Mouse (Mus musculus) heart, postnatal 36 days (tissue): ENCODE data around the gene Rps18. TPM values are rescaled to one million over a fixed set of nuclear protein-coding genes. Genes with fewer than 3 reads are reported as not detected.
"Not testable (repeated sequence)": the region's sequence is repeated elsewhere in the genome, so short reads cannot be mapped to it uniquely, and the experiment has no call there.

Experiments used
- DNase-seq, 2 experiments: peaks; one replicate each; pipeline ENCODE4 v3.0.0; 2021 to 2022
- intact Hi-C: fragments of 180-260 bp; cut with DNase I; formaldehyde crosslinking; loops from one replicate; pipeline ENCODE4 v1.15.1; 2025
- total RNA-seq, 2 experiments: library from RNA; stranded (reverse); gene quantifications; 2 replicates each; pipeline ENCODE4 v1.2.3; 2021

Rps18 gene
- total RNA-seq, 2 experiments from 2014 or later, result 411 to 417 TPM

- intact Hi-C loops, result no loop called here
- DNase-seq, result no peak
Measured at GRCm38 (mm10) chr17:33911052-33911812, 44.6 kb downstream of the Rps18 start.

GRCm38 (mm10) chr17:33910346-33911051 is 45.3 kb downstream of the Rps18 start:
- intact Hi-C loops, result no loop called here
- DNase-seq, result no peak

- peak; percentile 56 to 60 for DNase-seq
- intact Hi-C loops, result no loop called here
Measured at GRCm38 (mm10) chr17:33909869-33910250, 45.9 kb downstream of the Rps18 start.

GRCm38 (mm10) chr17:33909077-33909868 is 46.5 kb downstream of the Rps18 start, which contains the start of gene Daxx:
Gene Daxx, plus strand, starts transcription at chr17:33909414.
- peak; percentile 99 to 100 for DNase-seq
- intact Hi-C loops, result no loop called here

GRCm38 (mm10) chr17:33908331-33909076 is 47.3 kb downstream of the Rps18 start:
- intact Hi-C loops, result no loop called here
- peak; percentile 34 to 41 for DNase-seq

- DNase-seq, intact Hi-C loops: not testable (repeated sequence)
Measured at GRCm38 (mm10) chr17:33904835-33905234, 51.0 kb downstream of the Rps18 start, which contains the start of gene Platr17. Gene Platr17, plus strand, starts transcription at chr17:33905135.

- DNase-seq, result not testable (repeated sequence)
- intact Hi-C loops, result loop anchor here (2.0 kb wide), 1 partner anchor 17 kb away; no protein-coding TSS in a partner anchor
Measured at GRCm38 (mm10) chr17:33903911-33904651, 51.7 kb downstream of the Rps18 start.

GRCm38 (mm10) chr17:33902491-33902890 is 53.3 kb downstream of the Rps18 start:
- no peak for DNase-seq

GRCm38 (mm10) chr17:33902079-33902478 is 53.7 kb downstream of the Rps18 start:
- no peak for DNase-seq
- intact Hi-C loops, result loop anchor here (2.0 kb wide), 1 partner anchor 19 kb away; no protein-coding TSS in a partner anchor

More at GRCm38 (mm10) chr17:33902491-33902890, 53.3 kb downstream of the Rps18 start:
- intact Hi-C loops, result loop anchor here (2.0 kb wide), 1 partner anchor 18 kb away; no protein-coding TSS in a partner anchor

Other genes starting within 250 kb of the Rps18 start
- gene March2, start 237.3 kb downstream of the Rps18 start, total RNA-seq, result 100 to 1,000 TPM; 141 to 157 TPM
- gene Rab11b, start 195.5 kb downstream of the Rps18 start, total RNA-seq, result 100 to 1,000 TPM; 269 to 304 TPM
- 10 to 100 TPM; 18.2 to 58.8 TPM for gene Angptl4, start 174.2 kb downstream of the Rps18 start, total RNA-seq
- gene Kank3, start 145.5 kb downstream of the Rps18 start, total RNA-seq, result 10 to 100 TPM; 55.7 to 81.7 TPM
- 100 to 1,000 TPM; 764 to 784 TPM for gene Rps28, start 131.4 kb downstream of the Rps18 start, total RNA-seq
- 100 to 1,000 TPM; 648 to 672 TPM for gene Ndufa7, start 131.4 kb downstream of the Rps18 start, total RNA-seq
- gene Cd320, start 112.9 kb downstream of the Rps18 start, total RNA-seq, result 10 to 100 TPM; 28.6 to 34.6 TPM
- gene Gm7029, start 82.2 kb downstream of the Rps18 start, total RNA-seq, result not detected
- gene Kifc1, start 65.3 kb downstream of the Rps18 start, total RNA-seq, result 1 to 10 TPM in 1 of 2 experiments, under 1 TPM in 1; 0.87 to 1.5 TPM
- not detected for gene Platr17, start 50.9 kb downstream of the Rps18 start, total RNA-seq
- gene Daxx, start 46.6 kb downstream of the Rps18 start, total RNA-seq, result 10 to 100 TPM; 15.7 to 18.0 TPM
- 100 to 1,000 TPM; 103 to 112 TPM for gene Tapbp, start 40.1 kb downstream of the Rps18 start, total RNA-seq
- 10 to 100 TPM; 20.1 to 20.6 TPM for gene Zbtb22, start 40.1 kb downstream of the Rps18 start, total RNA-seq
- gene Rgl2, start 26.5 kb downstream of the Rps18 start, total RNA-seq, result 10 to 100 TPM; 38.7 TPM
- gene Pfdn6, start 15.7 kb downstream of the Rps18 start, total RNA-seq, result 10 to 100 TPM; 77.0 to 84.7 TPM
- 10 to 100 TPM; 10.1 to 11.5 TPM for gene Wdr46, start 15.3 kb downstream of the Rps18 start, total RNA-seq
- 1 to 10 TPM; 2.7 to 2.9 TPM for gene B3galt4, start 4.5 kb downstream of the Rps18 start, total RNA-seq
- gene Vps52, start 189 bp downstream of the Rps18 start, total RNA-seq, result 10 to 100 TPM; 38.8 to 41.4 TPM
- gene H2-K1, start 44.3 kb upstream of the Rps18 start, total RNA-seq, result 100 to 1,000 TPM in 1 of 2 experiments, 10 to 100 TPM in 1; 79.0 to 116 TPM
- 10 to 100 TPM; 14.0 to 15.1 TPM for gene Ring1, start 68.7 kb upstream of the Rps18 start, total RNA-seq
- gene H2-Ke6, start 72.1 kb upstream of the Rps18 start, total RNA-seq, result 100 to 1,000 TPM; 107 to 121 TPM
- 10 to 100 TPM; 56.9 to 60.7 TPM for gene Slc39a7, start 75.7 kb upstream of the Rps18 start, total RNA-seq
- 10 to 100 TPM; 39.8 to 41.8 TPM for gene Rxrb, start 75.8 kb upstream of the Rps18 start, total RNA-seq
- gene Col11a2, start 83.4 kb upstream of the Rps18 start, total RNA-seq, result 1 to 10 TPM in 1 of 2 experiments, under 1 TPM in 1; 0.98 to 1.9 TPM
- gene H2-Oa, start 136.3 kb upstream of the Rps18 start, total RNA-seq, result not detected
- gene H2-DMa, start 163.5 kb upstream of the Rps18 start, total RNA-seq, result 1 to 10 TPM; 4.0 to 6.5 TPM
- 10 to 100 TPM; 80.5 to 87.0 TPM for gene Brd2, start 166.6 kb upstream of the Rps18 start, total RNA-seq
- gene H2-DMb2, start 187.3 kb upstream of the Rps18 start, total RNA-seq, result 1 to 10 TPM; 1.3 to 1.7 TPM
- 1 to 10 TPM; 1.5 to 2.9 TPM for gene H2-DMb1, start 197.1 kb upstream of the Rps18 start, total RNA-seq
- gene Tap1, start 231.6 kb upstream of the Rps18 start, total RNA-seq, result 1 to 10 TPM; 4.1 to 7.0 TPM
- 10 to 100 TPM in 1 of 2 experiments, 1 to 10 TPM in 1; 7.5 to 10.6 TPM for gene Psmb9, start 231.8 kb upstream of the Rps18 start, total RNA-seq
- gene Psmb8, start 241.7 kb upstream of the Rps18 start, total RNA-seq, result 10 to 100 TPM; 11.4 to 15.1 TPM
- gene Tap2, start 247.5 kb upstream of the Rps18 start, total RNA-seq, result 10 to 100 TPM; 23.6 to 24.6 TPM